Mouse (Mus musculus) neural tube, embryonic 13.5 days (tissue): Measurements from ENCODE around the gene Dlg5. TPM values are rescaled to one million over a fixed set of nuclear protein-coding genes. Genes with fewer than 3 reads are reported as not detected.

ENCODE experiments used
- ATAC-seq: fragments of 200-750 bp; cut with Nextera tagmentation; 2 replicates; pipeline ENCODE4 v1.8.0; 2017; ENCODE audit warnings: low read depth, mild to moderate bottlenecking, moderate TSS enrichment, moderate library complexity
- H3K27ac ChIP-seq: fragments of 300-500 bp; sonication (generic); replicated peaks from 2 replicates; pipeline ENCODE4 v1.5.1; 2015; ENCODE audit warnings: moderate library complexity, mild to moderate bottlenecking, inconsistent platforms
- H3K27me3 ChIP-seq: fragments of 300-500 bp; sonication (generic); 2 replicates; pipeline ENCODE4 v1.6.1; 2015; ENCODE audit warnings: mild to moderate bottlenecking, inconsistent platforms
- H3K36me3 ChIP-seq: fragments of 300-500 bp; sonication (generic); 2 replicates; pipeline ENCODE4 v1.6.1; 2015; ENCODE audit warnings: mild to moderate bottlenecking, inconsistent platforms
- H3K4me1 ChIP-seq: fragments of 300-500 bp; sonication (generic); replicated peaks from 2 replicates; pipeline ENCODE4 v1.6.1; 2015; ENCODE audit warnings: inconsistent platforms
- H3K4me2 ChIP-seq: fragments of 300-500 bp; sonication (generic); 2 replicates; pipeline ENCODE4 v1.6.1; 2015; ENCODE audit warnings: inconsistent platforms, mild to moderate bottlenecking, moderate library complexity
- H3K4me3 ChIP-seq: fragments of 300-500 bp; sonication (generic); 2 replicates; pipeline ENCODE4 v1.5.1; 2015; ENCODE audit warnings: mild to moderate bottlenecking, inconsistent platforms
- H3K9ac ChIP-seq: fragments of 300-500 bp; sonication (generic); 2 replicates; pipeline ENCODE4 v1.6.1; 2015; ENCODE audit warnings: moderate library complexity, mild to moderate bottlenecking, inconsistent platforms
- H3K9me3 ChIP-seq: fragments of 300-500 bp; sonication (generic); 2 replicates; pipeline ENCODE4 v1.6.1; 2016; ENCODE audit warnings: inconsistent platforms
- WGBS: fragments of 180-500 bp; shearing (Covaris S2); methylation state at CpG from one replicate; pipeline ENCODE4 v1.1.7; 2015; 5-methylcytosine and 5-hydroxymethylcytosine counted together
- polyA plus RNA-seq: library from polyadenylated mRNA; unstranded; fragments of >200 nt; fragmentation: Nextera tagmentation; extraction: Ambion mirVana; gene quantifications from 2 replicates; pipeline ENCODE4 v1.2.1, GENCODE M21; 2015

The Dlg5 gene
- polyA plus RNA-seq, 1 experiment from 2014 or later = 19.1 TPM

DNA sequence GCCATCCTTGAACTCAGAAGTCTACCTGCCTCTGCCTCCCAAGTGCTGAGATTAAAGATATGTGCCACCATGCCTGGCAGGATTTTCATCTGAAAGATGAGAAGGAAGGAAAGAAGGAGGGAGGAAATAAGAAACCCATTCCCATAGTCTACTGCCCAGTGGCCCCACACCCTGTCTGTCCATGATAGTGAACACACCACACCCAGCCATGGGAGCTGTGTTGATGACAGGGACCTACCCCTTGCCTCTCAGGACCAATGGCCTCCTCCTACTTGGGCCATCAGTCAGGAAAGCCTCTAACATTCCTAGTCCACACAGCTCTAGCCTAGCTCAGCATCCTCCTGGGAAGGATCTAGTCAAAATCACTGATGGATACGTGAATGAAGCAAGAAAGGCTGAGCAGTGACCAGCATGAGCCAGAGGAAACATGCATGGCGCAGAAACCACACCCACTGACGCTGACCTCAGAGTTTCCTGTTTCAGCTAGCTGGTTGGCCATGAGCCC, 102.7 kb downstream of the Dlg5 start:
- Histone ChIP-seq H3K9ac (no peak overlapping the region), H3K4me1 (peaks cover 14% of the 10 kb centered on the region), H3K9me3 (no peaks in the 10 kb centered on the region), H3K4me2 (no peak overlapping the region), H3K27ac (no peak overlapping the region), H3K27me3 (no peaks in the 10 kb centered on the region), H3K4me3 (no peak overlapping the region), H3K36me3 (peaks cover 80% of the 10 kb centered on the region)
- no peak for ATAC-seq
- 89% methylated on average over 3 of the region's 3 CpGs for WGBS

DNA sequence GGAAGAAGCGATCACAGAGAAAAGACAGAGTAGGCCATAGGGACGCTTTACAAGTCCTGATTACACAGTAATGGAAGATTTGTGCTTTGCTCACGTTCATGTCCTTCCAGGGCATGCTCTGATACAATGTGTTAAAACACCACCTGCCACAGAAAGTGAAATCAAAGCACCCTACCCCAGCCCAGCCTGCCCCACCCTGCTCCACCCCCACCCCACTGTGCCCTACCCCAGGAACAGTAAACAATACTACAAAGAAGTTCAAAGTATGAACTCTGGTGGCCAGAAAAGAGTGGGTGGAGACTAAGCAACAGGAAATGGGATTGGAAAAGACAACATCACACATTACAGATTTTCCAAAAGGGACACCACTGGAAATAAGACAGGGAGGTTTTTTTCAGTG, 104.0 kb downstream of the Dlg5 start:
- H3K9ac ChIP-seq = no peak overlapping the region
- H3K27ac ChIP-seq = no peak overlapping the region
- H3K27me3 ChIP-seq = no peaks in the 10 kb centered on the region
- no peak overlapping the region for H3K4me2 ChIP-seq
- peaks cover 14% of the 10 kb centered on the region for H3K4me1 ChIP-seq
- H3K36me3 ChIP-seq = peaks cover 80% of the 10 kb centered on the region
- 74% methylated on average over 3 of the region's 3 CpGs for WGBS
- ATAC-seq = no peak
- H3K4me3 ChIP-seq = no peak overlapping the region
- H3K9me3 ChIP-seq = no peaks in the 10 kb centered on the region

- H3K4me1 ChIP-seq = peaks cover 14% of the 10 kb centered on the region
- H3K4me3 ChIP-seq = no peak overlapping the region
- no peak overlapping the region for H3K9ac ChIP-seq
- H3K4me2 ChIP-seq = no peak overlapping the region
- WGBS = 88% methylated on average over 8 of the region's 8 CpGs
- no peak overlapping the region for H3K27ac ChIP-seq
- H3K36me3 ChIP-seq = peaks cover 80% of the 10 kb centered on the region
- H3K9me3 ChIP-seq = no peaks in the 10 kb centered on the region
- no peaks in the 10 kb centered on the region for H3K27me3 ChIP-seq
- no peak for ATAC-seq
These were observed 105.4 kb downstream of the Dlg5 start for GRCm38 (mm10) chr14:24140297-24140812.

DNA sequence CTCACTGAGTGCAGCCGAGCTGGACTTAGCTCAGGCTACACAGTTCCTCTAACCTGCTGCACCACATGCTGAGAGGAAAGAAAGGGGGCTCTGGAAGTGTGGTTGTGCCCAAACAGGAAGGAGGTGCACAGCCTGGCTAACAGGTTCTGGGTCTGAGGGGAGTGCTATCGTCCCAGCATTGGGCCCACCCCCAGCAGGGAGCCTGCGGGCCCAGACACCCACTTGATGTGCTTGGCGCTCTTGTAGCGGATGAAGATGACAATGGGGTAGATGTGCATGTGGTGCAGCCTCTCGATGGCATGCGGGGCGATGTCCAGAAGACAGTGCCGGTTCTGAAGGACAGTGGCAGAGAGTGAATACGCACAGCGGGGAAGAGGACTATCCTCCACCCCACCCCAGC, 108.8 kb downstream of the Dlg5 start:
- H3K36me3 ChIP-seq = peaks cover 83% of the 10 kb centered on the region
- H3K27me3 ChIP-seq = no peaks in the 10 kb centered on the region
- WGBS = 87% methylated on average over 11 of the region's 11 CpGs
- H3K4me1 ChIP-seq = no peaks in the 10 kb centered on the region
- ATAC-seq = no peak
- no peaks in the 10 kb centered on the region for H3K9me3 ChIP-seq
- H3K4me2 ChIP-seq = no peak overlapping the region
- no peak overlapping the region for H3K9ac ChIP-seq
- H3K4me3 ChIP-seq = no peak overlapping the region
- H3K27ac ChIP-seq = no peak overlapping the region

DNA sequence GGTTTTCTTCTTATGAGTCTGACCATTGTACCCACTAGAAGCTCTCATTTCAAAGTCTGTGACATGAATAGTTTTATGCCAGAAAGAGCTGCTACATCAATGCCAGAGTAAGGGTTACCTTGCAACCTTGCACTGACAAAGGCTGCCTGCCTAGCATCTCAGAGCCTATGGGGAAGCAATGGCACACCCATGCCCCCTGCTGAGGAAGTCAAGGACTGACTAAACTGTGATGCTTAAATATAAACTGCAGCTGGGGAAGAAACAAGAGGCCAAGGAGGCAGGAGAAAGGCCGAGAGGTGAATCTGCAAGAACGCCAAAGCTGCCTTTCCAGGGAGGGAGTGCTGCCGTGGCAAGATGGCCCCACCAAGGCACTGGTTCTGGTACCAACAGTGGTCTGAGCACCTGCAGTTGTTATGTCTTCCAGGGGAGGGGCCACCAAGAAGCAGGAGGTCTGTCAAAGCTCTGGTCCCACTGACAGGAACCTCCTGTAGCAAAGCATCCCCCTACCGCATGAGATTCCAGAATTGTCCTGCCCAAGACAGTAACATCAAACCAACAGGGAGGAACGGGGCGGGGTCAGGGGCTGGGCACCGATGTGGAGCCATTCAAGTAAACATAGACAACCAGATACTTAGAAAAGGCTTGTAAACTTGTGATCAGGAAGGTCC, 111.0 kb downstream of the Dlg5 start:
- Histone ChIP-seq H3K4me2 (no peak overlapping the region), H3K4me3 (no peak overlapping the region), H3K27me3 (no peaks in the 10 kb centered on the region), H3K27ac (no peak overlapping the region), H3K9ac (no peak overlapping the region), H3K36me3 (peaks cover 68% of the 10 kb centered on the region), H3K4me1 (no peaks in the 10 kb centered on the region), H3K9me3 (no peaks in the 10 kb centered on the region)
- no peak for ATAC-seq
- 82% methylated on average over 7 of the region's 7 CpGs for WGBS

DNA sequence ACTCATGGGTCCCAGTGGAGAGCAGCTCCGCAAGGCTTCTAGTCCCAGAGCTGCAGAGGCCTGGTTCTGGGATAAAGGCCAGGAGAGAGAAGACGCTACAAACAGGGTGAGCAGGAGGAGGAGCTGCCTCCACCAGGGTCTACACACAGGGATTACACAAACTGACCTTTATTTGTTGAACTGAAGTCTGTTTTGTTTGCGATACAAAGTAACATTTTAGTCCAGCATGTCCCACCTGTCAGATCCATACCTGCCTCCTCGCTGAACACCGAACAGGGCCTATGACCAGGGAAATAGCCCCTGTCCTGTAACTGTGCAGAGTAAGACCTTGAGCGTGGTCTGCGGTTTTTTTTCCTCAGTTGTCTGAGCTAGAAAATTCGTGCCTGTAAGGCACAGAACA, 111.9 kb downstream of the Dlg5 start:
- Histone ChIP-seq H3K4me1 (no peaks in the 10 kb centered on the region), H3K27me3 (no peaks in the 10 kb centered on the region), H3K4me2 (no peak overlapping the region), H3K4me3 (no peak overlapping the region), H3K9ac (no peak overlapping the region), H3K36me3 (peaks cover 58% of the 10 kb centered on the region), H3K9me3 (no peaks in the 10 kb centered on the region), H3K27ac (no peak overlapping the region)
- WGBS = 89% methylated on average over 8 of the region's 8 CpGs
- ATAC-seq = no peak

DNA sequence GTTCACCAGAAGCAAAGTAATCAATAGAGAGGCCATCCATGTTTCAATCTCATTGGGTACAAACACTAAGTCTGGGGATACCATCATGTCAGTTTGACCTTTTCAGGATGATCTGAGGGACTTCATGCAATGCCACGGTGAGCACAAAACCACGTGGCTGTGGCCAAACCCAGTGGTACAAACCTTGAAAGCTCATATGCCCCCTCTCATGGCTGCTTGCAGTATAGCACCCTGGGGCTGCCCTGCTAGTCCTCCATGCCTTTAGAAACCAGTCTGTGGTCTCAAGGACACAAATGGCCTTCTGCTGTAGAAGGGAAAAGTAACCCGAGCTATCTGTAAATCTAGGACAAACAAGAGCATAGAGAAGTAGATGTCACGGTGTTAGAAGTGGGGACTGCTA, 113.6 kb downstream of the Dlg5 start:
- no peak for ATAC-seq
- WGBS = 52% methylated on average over 4 of the region's 4 CpGs

DNA sequence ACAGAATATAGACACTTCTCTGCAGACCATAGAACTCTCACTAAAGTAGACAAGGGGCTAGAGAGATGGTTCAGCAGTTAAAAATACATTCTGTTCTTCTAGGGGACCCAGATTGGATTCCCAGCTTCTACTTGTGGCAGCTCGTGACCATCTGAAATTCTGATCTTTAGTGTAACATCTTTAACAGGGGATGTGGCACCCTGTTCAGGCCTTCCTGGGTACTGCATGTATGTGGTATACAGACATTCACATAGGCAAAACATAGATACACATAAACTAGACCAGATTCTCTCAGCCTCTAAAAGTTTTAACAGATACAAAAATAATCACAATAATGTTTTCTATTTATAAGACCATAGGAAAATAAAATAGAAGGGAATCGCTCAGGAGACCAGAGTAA, 120.7 kb downstream of the Dlg5 start:
- 84% methylated on average over 2 of the region's 2 CpGs for WGBS
- H3K9me3 ChIP-seq = no peaks in the 10 kb centered on the region
- no peak for ATAC-seq

More for the DNA sequence above, 113.6 kb downstream of the Dlg5 start:
- Histone ChIP-seq H3K9me3 (no peaks in the 10 kb centered on the region), H3K9ac (no peak overlapping the region), H3K27ac (no peak overlapping the region), H3K4me1 (no peaks in the 10 kb centered on the region), H3K36me3 (peaks cover 41% of the 10 kb centered on the region), H3K4me2 (no peak overlapping the region), H3K4me3 (no peak overlapping the region), H3K27me3 (no peaks in the 10 kb centered on the region)

GRCm38 (mm10) chr14:24124171-24124570, 121.5 kb downstream of the Dlg5 start:
- WGBS = 68% methylated on average over 1 of the region's 1 CpGs
- no peaks in the 10 kb centered on the region for H3K9me3 ChIP-seq
- no peaks in the 10 kb centered on the region for H3K4me1 ChIP-seq
- H3K36me3 ChIP-seq = no peaks in the 10 kb centered on the region
- no peaks in the 10 kb centered on the region for H3K27me3 ChIP-seq
- no peak overlapping the region for H3K9ac ChIP-seq
- no peak overlapping the region for H3K4me3 ChIP-seq
- ATAC-seq = no peak
- H3K4me2 ChIP-seq = no peak overlapping the region
- H3K27ac ChIP-seq = no peak overlapping the region

More for the DNA sequence above, 120.7 kb downstream of the Dlg5 start:
- Histone ChIP-seq H3K4me3 (no peak overlapping the region), H3K4me2 (no peak overlapping the region), H3K9ac (no peak overlapping the region), H3K36me3 (no peaks in the 10 kb centered on the region), H3K27me3 (no peaks in the 10 kb centered on the region), H3K27ac (no peak overlapping the region), H3K4me1 (no peaks in the 10 kb centered on the region)

DNA sequence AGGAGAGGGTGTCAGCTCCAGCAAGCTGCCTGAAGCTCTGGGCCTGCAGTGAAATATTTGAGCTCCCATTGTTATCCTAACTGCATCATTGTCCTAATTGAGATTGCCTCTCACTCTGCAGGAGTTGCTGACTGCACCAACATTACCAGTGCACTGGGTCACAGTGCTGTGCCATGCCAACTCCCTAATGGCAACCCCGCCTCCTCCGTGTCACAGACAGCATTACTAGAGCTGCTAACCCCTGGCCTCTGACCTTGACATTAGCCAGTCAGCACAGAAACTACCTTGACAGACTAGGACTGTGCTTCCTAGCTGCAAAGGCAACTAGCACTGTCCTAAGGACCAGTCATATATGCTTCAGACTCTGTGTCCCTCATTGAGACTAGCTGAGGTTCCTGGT, 139.0 kb downstream of the Dlg5 start:
- Histone ChIP-seq H3K27ac (no peak overlapping the region), H3K4me3 (no peak overlapping the region), H3K36me3 (no peaks in the 10 kb centered on the region), H3K9me3 (no peaks in the 10 kb centered on the region), H3K4me1 (no peaks in the 10 kb centered on the region), H3K27me3 (no peaks in the 10 kb centered on the region), H3K4me2 (no peak overlapping the region), H3K9ac (no peak overlapping the region)
- no peak for ATAC-seq
- 84% methylated on average over 2 of the region's 2 CpGs for WGBS

DNA sequence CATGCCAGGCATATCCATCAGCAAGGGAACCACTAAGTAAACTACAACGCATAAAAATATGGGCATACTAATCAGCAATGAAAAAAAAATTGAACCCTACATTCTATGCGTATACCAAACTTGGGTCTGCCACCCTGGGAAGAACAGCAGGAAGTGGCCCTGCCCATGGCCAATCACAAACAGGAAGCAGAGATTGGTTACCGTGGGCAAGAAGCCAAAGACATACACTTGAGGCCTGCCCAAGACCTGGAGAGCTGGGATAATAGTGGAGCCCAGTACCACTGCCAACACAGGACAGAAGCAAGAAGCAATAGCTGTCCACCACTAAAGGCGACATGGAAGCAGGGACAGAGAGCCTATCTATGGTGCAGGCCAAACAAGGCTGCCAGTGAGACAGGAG, 146.9 kb downstream of the Dlg5 start:
- WGBS = 86% methylated on average over 4 of the region's 4 CpGs
- H3K4me1 ChIP-seq = no peaks in the 10 kb centered on the region
- H3K9me3 ChIP-seq = no peaks in the 10 kb centered on the region
- no peak overlapping the region for H3K4me3 ChIP-seq
- no peaks in the 10 kb centered on the region for H3K36me3 ChIP-seq
- H3K27me3 ChIP-seq = no peaks in the 10 kb centered on the region
- ATAC-seq = no peak
- no peak overlapping the region for H3K4me2 ChIP-seq
- H3K27ac ChIP-seq = no peak overlapping the region
- no peak overlapping the region for H3K9ac ChIP-seq

DNA sequence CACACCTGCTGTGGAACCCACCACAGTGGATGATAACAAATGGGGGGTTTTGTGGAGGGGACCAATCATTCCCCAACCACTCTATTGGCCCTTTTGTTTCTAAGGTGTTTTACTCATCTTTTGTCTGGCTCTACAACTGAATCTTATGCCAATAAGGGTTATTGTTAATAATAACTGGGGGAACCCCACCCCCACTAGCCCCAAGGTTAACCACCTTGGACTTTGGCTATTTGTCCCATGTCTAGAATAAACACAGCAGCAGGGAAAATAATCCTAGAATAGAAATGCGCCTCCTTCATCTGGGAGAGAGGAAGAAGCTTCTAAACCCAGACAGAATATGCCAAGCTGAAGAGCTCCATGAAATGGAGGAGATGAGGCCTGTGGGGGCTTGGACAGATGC, 151.1 kb downstream of the Dlg5 start:
- H3K36me3 ChIP-seq = no peaks in the 10 kb centered on the region
- ATAC-seq = no peak
- H3K27me3 ChIP-seq = no peaks in the 10 kb centered on the region
- 94% methylated on average over 1 of the region's 1 CpGs for WGBS
- H3K4me1 ChIP-seq = no peaks in the 10 kb centered on the region
- H3K27ac ChIP-seq = no peak overlapping the region
- no peak overlapping the region for H3K9ac ChIP-seq
- H3K4me2 ChIP-seq = no peak overlapping the region
- no peaks in the 10 kb centered on the region for H3K9me3 ChIP-seq
- no peak overlapping the region for H3K4me3 ChIP-seq

DNA sequence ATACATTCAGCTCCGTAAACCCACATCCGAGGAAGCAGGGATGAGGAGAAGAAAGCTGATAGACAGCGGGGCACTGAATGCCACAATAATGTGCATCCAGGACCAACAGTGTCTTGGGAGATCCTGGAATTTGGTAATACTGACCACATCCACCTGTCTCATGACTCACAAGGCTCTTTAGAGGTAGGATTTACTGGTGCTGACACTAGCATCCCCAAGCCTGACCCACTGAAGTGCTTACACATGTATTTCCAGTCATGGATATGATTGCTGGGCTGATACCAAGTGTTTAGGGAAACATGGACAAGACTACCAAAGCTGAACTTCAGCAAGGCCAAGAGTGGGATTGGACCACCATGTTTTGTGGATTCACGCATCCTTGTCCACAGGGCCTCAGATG, 152.5 kb downstream of the Dlg5 start:
- 92% methylated on average over 4 of the region's 4 CpGs for WGBS
- H3K9ac ChIP-seq = no peak overlapping the region
- no peaks in the 10 kb centered on the region for H3K4me1 ChIP-seq
- H3K4me2 ChIP-seq = no peak overlapping the region
- no peaks in the 10 kb centered on the region for H3K36me3 ChIP-seq
- no peak overlapping the region for H3K27ac ChIP-seq
- ATAC-seq = no peak
- H3K9me3 ChIP-seq = no peaks in the 10 kb centered on the region
- no peaks in the 10 kb centered on the region for H3K27me3 ChIP-seq
- H3K4me3 ChIP-seq = no peak overlapping the region
